In the genomic region with DNA sequence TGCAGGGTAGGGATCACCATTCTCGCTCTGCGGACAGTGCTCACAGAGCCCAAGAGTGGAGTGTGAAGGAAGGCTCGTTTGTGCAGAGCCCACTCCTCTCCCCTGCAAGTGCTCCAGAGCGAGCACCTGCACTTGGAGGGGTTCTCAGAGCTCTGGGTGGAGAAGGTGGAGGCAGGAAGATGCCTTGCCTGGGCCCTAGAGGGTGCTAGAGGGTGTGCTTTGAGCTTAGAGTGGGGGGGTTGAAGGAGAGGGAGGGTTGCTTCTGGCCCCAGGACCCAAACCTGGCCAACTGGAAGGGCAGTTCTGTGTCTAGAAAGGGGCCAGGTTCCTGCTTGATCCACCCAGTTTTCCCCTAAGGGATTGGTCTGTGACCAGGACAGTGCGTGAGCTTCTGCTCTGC, we compare ENCODE assay signal across 16 mouse cellular contexts. TPM values are rescaled to one million over a fixed set of nuclear protein-coding genes. Genes with fewer than 3 reads are reported as not detected.
A peak's percentile ranks its signal among the peaks of the same experiment; 100 is the strongest.
DNase-seq lines count a peak whose midpoint lies in the region; ATAC-seq and TF ChIP-seq lines count a peak whose summit lies in the region.
"Had no signal": no experiment of that assay in that cellular context is flagged by ENCODE, and none has a peak within 500 bp of the region (broad histone marks: within the 10 kb centered on the region; RNA-seq: fewer than 3 reads in every experiment).

No protein-coding gene starts in this region.

- DNase-seq in gastrocnemius, adult 2 months: peak; percentile 34
- DNase-seq in gastrocnemius, postnatal 14 days: no peak
- DNase-seq in lung, adult 2 months: no peak
- DNase-seq in lung, postnatal 14 days: no peak
- no peak for DNase-seq in right cerebral cortex, postnatal 14 days
- DNase-seq: gastrocnemius, postnatal 36 days; kidney, postnatal 4 days; spleen, adult 18-20 months had no signal

- no peaks in the 10 kb centered on the region for H3K27me3 ChIP-seq in ES-Bruce4 (ENCODE audit: control insufficient read depth, insufficient read depth, low read length, poor library complexity, severe bottlenecking)
- 0 out of 2 replicates have a peak, but pooled peaks cover 4% of the 10 kb centered on the region for H3K27me3 ChIP-seq in hindbrain, embryonic 13.5 days
- H3K27me3 ChIP-seq: neural tube, embryonic 13.5 days had no signal

- TF ChIP-seq POLR2A in lung, adult 2 months (IDR thresholded peaks at IDR 0.05; ENCODE audit: borderline replicate concordance, extremely low read depth, low read depth, low read length): no peak
- no peak for TF ChIP-seq POLR2A in ES-Bruce4 (IDR thresholded peaks at IDR 0.05; ENCODE audit: insufficient read depth, low read length)

- H3K27ac ChIP-seq in gastrocnemius, adult 2 months: no peak overlapping the region
- H3K27ac ChIP-seq in ES-Bruce4 (ENCODE audit: insufficient read depth, low read length): no peak overlapping the region
- no peak overlapping the region for H3K27ac ChIP-seq in hindbrain, embryonic 13.5 days
- H3K27ac ChIP-seq: embryonic facial prominence, embryonic 13.5 days; limb, embryonic 10.5 days; neural tube, embryonic 13.5 days had no signal

- 0 out of 2 replicates have a peak, but pooled peaks have one; percentile 25 for ATAC-seq in common myeloid progenitor, adult 5-6 weeks (replicated peaks; ENCODE audit: low read depth, poor library complexity, severe bottlenecking)
- ATAC-seq in hindbrain, embryonic 13.5 days (ENCODE audit: low FRiP score): no peak

- peak; percentile 64 for TF ChIP-seq CTCF in gastrocnemius, adult 2 months (IDR thresholded peaks at IDR 0.05)
- TF ChIP-seq CTCF in lung, adult 2 months (IDR thresholded peaks at IDR 0.05; ENCODE audit: insufficient read depth, low read length): peak; percentile 39; the same call in 1 of the 2 replicates
- peak; percentile 49 for TF ChIP-seq CTCF in ES-Bruce4 (IDR thresholded peaks at IDR 0.05; ENCODE audit: low read depth, low read length)

- H3K9ac ChIP-seq in ES-Bruce4 (ENCODE audit: low read depth, poor library complexity, severe bottlenecking): no peak overlapping the region
- no peak overlapping the region for H3K9ac ChIP-seq in hindbrain, embryonic 13.5 days
- H3K9ac ChIP-seq: embryonic facial prominence, embryonic 13.5 days; neural tube, embryonic 13.5 days had no signal

- H3K4me2 ChIP-seq in hindbrain, embryonic 13.5 days: no peak overlapping the region
- H3K4me2 ChIP-seq: embryonic facial prominence, embryonic 13.5 days; neural tube, embryonic 13.5 days had no signal

- WGBS in lung, adult 2 months: 62% methylated on average over 5 of the region's 5 CpGs
- WGBS in hindbrain, embryonic 13.5 days: 65% methylated on average over 5 of the region's 5 CpGs

- no peaks in the 10 kb centered on the region for H3K4me1 ChIP-seq in lung, adult 2 months (ENCODE audit: control insufficient read depth, insufficient read depth, low read length)
- no peaks in the 10 kb centered on the region for H3K4me1 ChIP-seq in ES-Bruce4 (ENCODE audit: control insufficient read depth, insufficient read depth, low read length)
- no peaks in the 10 kb centered on the region for H3K4me1 ChIP-seq in hindbrain, embryonic 13.5 days (replicated peaks)
- H3K4me1 ChIP-seq: megakaryocyte, embryonic 14.5 days had no signal

- intact Hi-C loops in gastrocnemius, adult 2 months (cut with DNase I): loop anchor here (5.0 kb wide), 1 partner anchor 116 kb away; no protein-coding TSS in a partner anchor
- intact Hi-C loops in gastrocnemius, postnatal 14 days (cut with DNase I; ENCODE audit: low total_unique reads): loop anchor here (5.0 to 10.0 kb wide), 2 partner anchors 119 to 166 kb away; no protein-coding TSS in a partner anchor

- H3K36me3 ChIP-seq in ES-Bruce4 (ENCODE audit: control insufficient read depth, insufficient read depth, low read length, poor library complexity, severe bottlenecking): no peaks in the 10 kb centered on the region
- no peaks in the 10 kb centered on the region for H3K36me3 ChIP-seq in hindbrain, embryonic 13.5 days
- H3K36me3 ChIP-seq: embryonic facial prominence, embryonic 13.5 days; limb, embryonic 10.5 days; neural tube, embryonic 13.5 days had no signal

- no peaks in the 10 kb centered on the region for H3K9me3 ChIP-seq in ES-Bruce4 (replicated peaks; ENCODE audit: control insufficient read depth, insufficient read depth, low read length, poor library complexity, severe bottlenecking)
- H3K9me3 ChIP-seq in hindbrain, embryonic 13.5 days: no peaks in the 10 kb centered on the region
- H3K9me3 ChIP-seq: embryonic facial prominence, embryonic 13.5 days; limb, embryonic 10.5 days; neural tube, embryonic 13.5 days had no signal

- H3K4me3 ChIP-seq in gastrocnemius, adult 2 months: no peak overlapping the region
- no peak overlapping the region for H3K4me3 ChIP-seq in lung, adult 2 months (replicated peaks; ENCODE audit: extremely low read depth, low read depth, low read length)
- no peak overlapping the region for H3K4me3 ChIP-seq in ES-Bruce4 (ENCODE audit: low read depth, low read length)
- H3K4me3 ChIP-seq in hindbrain, embryonic 13.5 days: no peak overlapping the region
- H3K4me3 ChIP-seq: embryonic facial prominence, embryonic 13.5 days; limb, embryonic 10.5 days; megakaryocyte, embryonic 14.5 days; neural tube, embryonic 13.5 days had no signal

- no peak for TF ChIP-seq EP300 in ES-Bruce4 (IDR thresholded peaks at IDR 0.05; ENCODE audit: insufficient read depth, low read depth, low read length)

RNA-seq across cellular contexts. Expression of a gene that starts 51.5 kb away (rescaled TPM):
- under 1 TPM; 0.15 to 0.20 TPM for total RNA-seq in gastrocnemius, adult 2 months (2021)
- total RNA-seq in gastrocnemius, postnatal 14 days (2021): under 1 TPM; 0.27 to 0.80 TPM
- 0.33 and 0.78 TPM in 2 replicates for polyA plus RNA-seq in lung, adult 2 months (2012; rRNA removed)
- 0.28 and 0.79 TPM in 2 replicates for polyA plus RNA-seq in ES-Bruce4 (2011; ENCODE audit: insufficient read depth, insufficient read length, low read depth, missing spikeins)
- 0.34 TPM in 1 of 2 replicates, not detected in the other for total RNA-seq in common myeloid progenitor, adult 5-6 weeks (2017)
- polyA plus RNA-seq in hindbrain, embryonic 13.5 days (2015; fragmentation: Nextera tagmentation; extraction: Ambion mirVana): 1.7 and 1.8 TPM in 2 replicates
- total RNA-seq: hematopoietic stem cell, adult 5-6 weeks had no signal
